Mouse (Mus musculus) cortical plate, adult 2 months (tissue): Measurements from ENCODE around the gene Spryd7. TPM values are rescaled to one million over a fixed set of nuclear protein-coding genes. Genes with fewer than 3 reads are reported as not detected.
A peak's percentile ranks its signal among the peaks of the same experiment; 100 is the strongest.
"Not testable (repeated sequence)": the region's sequence is repeated elsewhere in the genome, so short reads cannot be mapped to it uniquely, and the experiment has no call there.

ENCODE experiments used
- H3K27ac ChIP-seq: fragments of 200-500 bp; 2 replicates; pipeline ENCODE4 v1.5.1; 2012; ENCODE audit warnings: low read length, control low read depth, inconsistent platforms; ENCODE audit not compliant: insufficient read depth
- H3K4me1 ChIP-seq: fragments of 200-500 bp; 2 replicates; pipeline ENCODE4 v1.6.1; 2011; ENCODE audit warnings: low read length; ENCODE audit not compliant: control insufficient read depth, insufficient read depth
- H3K4me3 ChIP-seq: fragments of 200-500 bp; 2 replicates; pipeline ENCODE4 v1.5.1; 2011; ENCODE audit warnings: mild to moderate bottlenecking, low read length, control low read depth; ENCODE audit not compliant: insufficient read depth
- CTCF ChIP-seq: fragments of 200-500 bp; IDR thresholded peaks from 2 replicates; pipeline ENCODE4 v1.5.1; 2011; ENCODE audit warnings: mild to moderate bottlenecking, control low read depth, low read length; ENCODE audit not compliant: insufficient read depth; ENCODE audit errors: extremely low read depth
- POLR2A ChIP-seq: fragments of 200-500 bp; IDR thresholded peaks from 2 replicates; pipeline ENCODE4 v1.6.1; 2011; ENCODE audit warnings: mild to moderate bottlenecking, low read length, control low read depth; ENCODE audit not compliant: insufficient read depth; ENCODE audit errors: extremely low read depth
- polyA plus RNA-seq: library from polyadenylated mRNA; depleted of rRNA; stranded (reverse); fragments of >200 nt; gene quantifications from 2 replicates; pipeline ENCODE4 v1.2.3, GENCODE M21; 2012

The Spryd7 gene
- polyA plus RNA-seq, 1 experiment, result 33.7 TPM

DNA sequence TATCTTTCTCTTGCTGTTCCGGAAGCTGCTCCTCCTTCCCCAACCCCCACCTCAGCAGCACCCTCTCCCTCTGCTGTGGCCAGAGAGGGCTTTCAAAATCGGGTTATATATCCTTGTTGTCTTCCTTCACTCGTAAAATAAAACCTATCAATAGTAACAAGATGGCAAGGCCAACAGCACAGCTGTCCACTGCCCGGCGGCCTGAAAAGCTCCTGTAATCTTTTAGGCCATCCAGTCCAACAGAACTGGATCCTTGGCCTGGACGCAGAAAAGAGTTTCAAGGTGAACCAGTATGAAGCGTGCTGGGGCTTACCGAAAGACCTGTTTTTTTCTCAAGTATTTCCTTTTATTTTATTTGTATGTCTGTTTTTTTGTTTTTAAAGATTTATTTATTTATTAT, 19.3 kb upstream of the Spryd7 start:
- Histone ChIP-seq H3K4me3 (no peak overlapping the region), H3K4me1 (no peaks in the 10 kb centered on the region), H3K27ac (no peak overlapping the region)
- TF ChIP-seq CTCF, result no peak
- TF ChIP-seq POLR2A, result no peak

DNA sequence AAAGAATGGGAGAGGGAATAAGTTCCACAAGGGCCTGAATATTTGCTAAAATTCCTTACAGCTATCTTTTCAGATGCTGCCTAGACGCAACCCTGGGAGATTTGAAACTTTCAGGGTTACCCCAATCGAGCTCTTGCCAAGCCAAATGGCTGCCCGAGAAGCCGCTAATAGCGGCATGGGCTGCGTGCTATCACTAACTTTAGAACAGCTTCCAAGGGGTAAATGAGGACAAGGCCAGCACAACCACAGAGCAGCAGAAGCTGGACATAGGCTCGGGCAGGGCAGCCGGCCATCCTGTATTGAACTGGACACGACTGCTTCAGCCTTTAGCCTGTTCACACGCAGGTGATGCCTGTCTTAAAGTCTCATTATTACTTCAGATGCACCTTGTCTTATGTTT, 18.4 kb upstream of the Spryd7 start:
- H3K4me1 ChIP-seq, result no peaks in the 10 kb centered on the region
- H3K27ac ChIP-seq, result no peak overlapping the region

DNA sequence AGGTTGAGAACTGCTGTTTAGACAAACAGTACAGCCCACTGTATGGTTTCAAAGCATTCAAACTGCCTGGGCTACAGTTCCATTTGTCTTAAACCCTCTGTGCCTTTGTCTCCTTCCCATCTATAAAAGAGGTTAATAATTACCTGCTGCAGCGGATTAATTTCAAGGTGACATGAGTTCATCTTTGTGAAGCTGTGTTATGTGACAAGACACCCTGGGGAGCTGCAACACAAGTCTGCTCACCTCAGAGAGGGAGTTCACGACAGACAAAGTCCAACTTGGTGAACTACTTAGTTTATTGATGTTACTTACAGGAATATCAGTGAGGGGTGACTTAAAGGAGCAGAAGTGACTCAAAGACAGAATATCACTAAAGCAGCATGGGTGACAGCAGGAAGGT, 15.4 kb upstream of the Spryd7 start:
- Histone ChIP-seq H3K27ac (no peak overlapping the region), H3K4me3 (no peak overlapping the region), H3K4me1 (no peaks in the 10 kb centered on the region)
- TF ChIP-seq POLR2A (no peak), CTCF (no peak)

More for the DNA sequence above, 18.4 kb upstream of the Spryd7 start:
- TF ChIP-seq POLR2A (no peak), CTCF (no peak)
- no peak overlapping the region for H3K4me3 ChIP-seq

DNA sequence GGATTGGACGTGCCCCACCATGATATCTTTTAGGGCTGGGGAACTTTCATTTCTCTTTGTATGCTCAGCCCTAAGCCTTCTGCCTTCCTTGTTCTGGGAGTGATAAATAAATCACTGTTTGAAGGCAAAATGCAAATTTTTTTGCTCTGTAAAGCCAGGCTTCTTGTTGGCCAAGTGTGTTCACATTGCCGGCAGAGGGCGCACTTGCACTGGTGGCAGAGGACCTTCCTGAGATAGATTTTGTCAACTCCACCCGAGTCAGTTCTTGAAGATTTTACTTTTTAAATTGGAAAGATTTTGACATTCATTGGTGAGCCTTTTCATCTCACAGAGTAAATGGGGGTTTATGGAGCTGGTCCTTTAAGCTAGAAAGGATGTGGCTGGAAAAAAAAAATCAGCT, 14.7 kb upstream of the Spryd7 start:
- no peaks in the 10 kb centered on the region for H3K4me1 ChIP-seq
- TF ChIP-seq CTCF (peak; percentile 88), POLR2A (no peak)
- no peak overlapping the region for H3K27ac ChIP-seq
- no peak overlapping the region for H3K4me3 ChIP-seq

DNA sequence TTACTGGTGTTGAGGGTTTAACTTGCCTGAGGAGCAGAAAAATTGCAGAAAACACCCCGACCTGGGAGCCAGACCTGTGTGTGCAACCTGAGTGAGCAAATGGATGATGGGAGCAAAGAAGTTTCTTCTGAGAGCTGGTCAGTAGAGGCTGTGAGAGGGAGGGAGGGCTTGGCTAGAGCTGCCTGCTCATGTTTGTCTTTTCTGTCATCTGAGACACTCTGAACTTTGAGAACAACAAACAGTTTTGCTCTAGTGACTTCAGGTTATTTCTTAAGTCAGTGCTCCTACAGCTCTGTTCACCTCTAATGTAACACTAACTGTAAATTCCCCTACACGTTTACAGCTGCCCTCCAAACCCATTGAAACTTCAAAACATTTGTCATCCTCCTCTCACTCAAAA, 12.7 kb upstream of the Spryd7 start:
- no peak overlapping the region for H3K4me3 ChIP-seq
- TF ChIP-seq POLR2A (no peak), CTCF (no peak)
- no peak overlapping the region for H3K27ac ChIP-seq
- no peaks in the 10 kb centered on the region for H3K4me1 ChIP-seq

DNA sequence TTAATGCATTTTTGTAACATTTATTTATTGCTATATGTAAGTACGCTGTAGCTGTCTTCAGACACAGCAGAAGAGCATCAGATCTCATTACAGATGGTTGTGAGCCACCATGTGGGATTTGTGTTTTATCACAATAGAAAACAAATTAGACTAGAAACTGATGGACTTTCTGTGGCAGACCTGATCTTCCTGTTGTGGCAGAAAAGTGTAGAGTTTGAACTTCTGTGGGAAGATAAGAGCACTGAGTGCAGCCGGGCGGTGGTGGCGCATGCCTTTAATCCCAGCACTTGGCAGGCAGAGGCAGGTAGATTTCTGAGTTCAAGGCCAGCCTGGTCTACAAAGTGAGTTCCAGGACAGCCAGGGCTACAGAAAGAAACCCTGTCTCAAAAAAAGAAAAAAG, 9.5 kb upstream of the Spryd7 start:
- H3K4me3 ChIP-seq, H3K4me1 ChIP-seq, H3K27ac ChIP-seq: not testable (repeated sequence)

DNA sequence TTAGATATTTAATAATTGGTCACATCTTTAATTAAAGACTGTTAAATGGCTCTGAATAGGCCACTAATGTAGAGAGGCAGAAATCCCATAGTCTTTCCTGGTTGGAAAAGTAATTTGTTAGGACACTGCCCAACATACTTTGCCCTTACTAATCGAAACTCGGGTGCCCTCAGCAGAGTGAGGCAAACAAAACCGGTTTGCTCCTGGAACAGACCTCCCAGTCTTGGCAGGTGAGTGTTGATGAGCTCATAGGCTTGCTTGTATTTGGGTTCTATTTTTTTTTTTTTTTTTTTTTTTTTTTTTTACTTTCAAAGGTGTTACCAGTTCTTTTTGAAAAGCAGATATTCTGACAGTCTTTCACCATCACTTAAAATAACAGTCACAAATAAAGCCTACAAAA, 3.2 kb upstream of the Spryd7 start:
- TF ChIP-seq CTCF, result no peak
- TF ChIP-seq POLR2A, result no peak
- no peaks in the 10 kb centered on the region for H3K4me1 ChIP-seq

DNA sequence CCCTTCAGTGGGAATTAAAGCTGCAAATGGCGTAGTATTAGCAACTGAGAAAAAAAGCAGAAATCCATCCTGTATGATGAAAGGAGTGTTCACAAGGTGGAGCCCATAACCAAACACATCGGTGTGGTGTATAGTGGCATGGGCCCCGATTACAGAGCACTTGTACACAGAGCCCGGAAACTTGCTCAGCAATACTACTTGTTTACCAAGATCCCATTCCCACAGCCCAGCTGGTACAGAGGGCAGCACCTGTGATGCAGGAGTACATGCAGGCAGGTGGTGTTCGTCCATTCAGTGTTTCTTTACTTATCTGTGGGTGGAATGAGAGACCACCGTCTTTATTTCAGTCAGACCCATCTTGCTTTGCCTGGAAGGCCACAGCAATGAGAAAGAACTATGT, 2.2 kb upstream of the Spryd7 start:
- TF ChIP-seq POLR2A (no peak), CTCF (no peak)
- H3K4me1 ChIP-seq, result no peaks in the 10 kb centered on the region
- H3K4me3 ChIP-seq, result no peak overlapping the region
- no peak overlapping the region for H3K27ac ChIP-seq

More for the DNA sequence above, 3.2 kb upstream of the Spryd7 start:
- no peak overlapping the region for H3K4me3 ChIP-seq
- no peak overlapping the region for H3K27ac ChIP-seq

DNA sequence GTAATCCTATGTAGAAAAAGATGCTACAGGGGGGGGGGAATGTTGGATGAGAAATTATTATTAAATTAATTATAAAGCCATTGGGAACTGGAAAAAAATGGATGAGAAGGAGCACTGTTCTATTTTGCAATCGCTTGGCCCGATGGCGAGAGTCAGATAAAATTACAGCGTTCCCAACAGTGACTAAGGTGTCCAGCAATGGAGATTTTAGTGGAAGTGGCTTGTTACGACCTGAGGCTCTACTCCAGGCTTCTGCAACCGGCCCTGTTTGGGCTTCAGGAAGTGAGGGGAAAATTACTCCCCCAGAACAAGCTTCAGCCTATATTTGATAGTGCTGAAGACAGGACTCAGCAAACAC, 776 bp downstream of the Spryd7 start:
- H3K4me3 ChIP-seq, result peak overlapping the region; percentile 92
- TF ChIP-seq CTCF (no peak), POLR2A (no peak)
- peak overlapping the region; percentile 91; the same call in 1 of the 2 replicates for H3K27ac ChIP-seq
- H3K4me1 ChIP-seq, result no peaks in the 10 kb centered on the region

DNA sequence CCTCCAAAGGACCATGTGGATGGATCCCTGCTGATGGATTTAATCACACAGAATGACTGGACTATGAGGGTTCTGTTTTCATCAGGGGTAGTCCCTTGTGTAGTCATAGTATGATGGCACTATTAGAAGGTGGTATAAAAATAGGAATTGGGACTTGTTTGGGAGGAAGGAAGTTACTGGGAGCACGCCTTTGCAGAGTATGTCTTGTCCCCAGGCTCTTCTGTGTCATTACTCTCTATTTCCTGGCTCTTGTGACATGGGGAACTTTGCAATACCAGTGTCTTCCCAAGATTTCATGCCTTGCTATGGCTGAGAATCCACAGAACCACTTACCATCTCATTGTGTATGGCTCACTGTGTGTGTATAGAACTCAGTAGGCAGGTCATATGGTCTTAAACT, 8.1 kb downstream of the Spryd7 start:
- Histone ChIP-seq H3K27ac (no peak overlapping the region), H3K4me1 (no peaks in the 10 kb centered on the region), H3K4me3 (no peak overlapping the region)
- TF ChIP-seq POLR2A (no peak), CTCF (no peak)

DNA sequence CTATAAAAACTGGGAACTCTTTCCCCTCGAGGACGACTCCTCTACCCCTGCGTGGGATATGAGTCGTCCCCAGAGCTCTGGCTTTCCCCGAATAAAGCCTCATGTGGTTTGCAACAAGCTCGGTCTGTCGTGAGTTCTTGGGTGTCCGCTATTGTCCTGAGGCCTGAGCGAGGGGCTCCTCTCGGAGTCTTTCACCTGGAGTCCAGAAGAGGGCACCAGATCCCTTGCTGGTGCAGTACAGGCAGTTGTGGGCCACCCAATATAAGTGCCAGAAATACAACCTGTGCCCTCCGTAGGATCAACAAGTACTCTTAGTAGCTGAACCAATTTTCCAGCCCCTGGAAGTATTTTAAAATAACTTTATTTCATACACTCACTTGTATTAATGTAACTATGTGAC, 18.9 kb downstream of the Spryd7 start:
- H3K4me1 ChIP-seq, H3K4me3 ChIP-seq: not testable (repeated sequence)
- TF ChIP-seq CTCF, result 0 out of 2 replicates have a peak, but pooled peaks have one; percentile 3

More for the DNA sequence above, 18.9 kb downstream of the Spryd7 start:
- H3K27ac ChIP-seq, result not testable (repeated sequence)
